Mouse (Mus musculus): ENCODE data around the gene Rab22a.
"Not testable (repeated sequence)": the region's sequence is repeated elsewhere in the genome, so short reads cannot be mapped to it uniquely, and the experiment has no call there.

The Rab22a gene

GRCm38 (mm10) chr2:173664736-173665135 is 5.2 kb downstream of the Rab22a start:
- in situ Hi-C loops (cut with MboI, MseI): loop anchor here (25.0 kb wide), 1 partner anchor 773 kb away; the partner anchor contains the start of gene Ctsz

- in situ Hi-C loops (cut with MboI, MseI): loop anchor here (25.0 kb wide), 1 partner anchor 772 kb away; the partner anchor contains the start of gene Ctsz
These were observed 5.7 kb downstream of the Rab22a start for GRCm38 (mm10) chr2:173665271-173665670.

GRCm38 (mm10) chr2:173666876-173667275 is 7.3 kb downstream of the Rab22a start:
- in situ Hi-C loops (cut with MboI, MseI): loop anchor here (25.0 kb wide), 1 partner anchor 770 kb away; the partner anchor contains the start of gene Ctsz

- in situ Hi-C loops (cut with MboI, MseI): loop anchor here (25.0 kb wide), 1 partner anchor 765 kb away; the partner anchor contains the start of gene Ctsz
These were observed 12.9 kb downstream of the Rab22a start for GRCm38 (mm10) chr2:173672328-173672896.

- in situ Hi-C loops (cut with MboI, MseI): loop anchor here (25.0 kb wide), 1 partner anchor 764 kb away; the partner anchor contains the start of gene Ctsz
These were observed 13.9 kb downstream of the Rab22a start for GRCm38 (mm10) chr2:173673469-173673868.

- in situ Hi-C loops (cut with MboI, MseI): no loop called here
These were observed 19.0 kb downstream of the Rab22a start for GRCm38 (mm10) chr2:173678593-173678992.

GRCm38 (mm10) chr2:173679217-173679616 is 19.7 kb downstream of the Rab22a start:
- in situ Hi-C loops (cut with MboI, MseI): no loop called here

- in situ Hi-C loops (cut with MboI, MseI): loop anchor here (5.0 kb wide), 1 partner anchor 47 kb away; no protein-coding TSS in a partner anchor
These were observed 20.6 kb downstream of the Rab22a start for GRCm38 (mm10) chr2:173680153-173680552.

GRCm38 (mm10) chr2:173682773-173683172 is 23.2 kb downstream of the Rab22a start:
- in situ Hi-C loops (cut with MboI, MseI): loop anchor here (5.0 kb wide), 1 partner anchor 45 kb away; no protein-coding TSS in a partner anchor

- in situ Hi-C loops (cut with MboI, MseI): no loop called here
These were observed 26.3 kb downstream of the Rab22a start for GRCm38 (mm10) chr2:173685781-173686361.

- in situ Hi-C loops (cut with MboI, MseI): no loop called here
These were observed 27.8 kb downstream of the Rab22a start for GRCm38 (mm10) chr2:173687363-173687762.

GRCm38 (mm10) chr2:173689835-173690234 is 30.3 kb downstream of the Rab22a start:
- in situ Hi-C loops (cut with MboI, MseI): no loop called here

- in situ Hi-C loops (cut with MboI, MseI): no loop called here
These were observed 32.2 kb downstream of the Rab22a start for GRCm38 (mm10) chr2:173691748-173692147.

- in situ Hi-C loops (cut with MboI, MseI): no loop called here
These were observed 33.1 kb downstream of the Rab22a start for GRCm38 (mm10) chr2:173692693-173693092.

- in situ Hi-C loops (cut with MboI, MseI): no loop called here
These were observed 39.3 kb downstream of the Rab22a start for GRCm38 (mm10) chr2:173698850-173699249.

GRCm38 (mm10) chr2:173702096-173702866 is 42.7 kb downstream of the Rab22a start:
- in situ Hi-C loops (cut with MboI, MseI): no loop called here

GRCm38 (mm10) chr2:173702867-173703237 is 43.3 kb downstream of the Rab22a start:
- in situ Hi-C loops (cut with MboI, MseI): no loop called here

- in situ Hi-C loops (cut with MboI, MseI): no loop called here
These were observed 46.4 kb downstream of the Rab22a start for GRCm38 (mm10) chr2:173705827-173706551.

- in situ Hi-C loops (cut with MboI, MseI): not testable (repeated sequence)
These were observed 48.1 kb downstream of the Rab22a start for GRCm38 (mm10) chr2:173707626-173708025.

- in situ Hi-C loops (cut with MboI, MseI): no loop called here
These were observed 50.6 kb downstream of the Rab22a start for GRCm38 (mm10) chr2:173710193-173710592.

GRCm38 (mm10) chr2:173712656-173713055 is 53.1 kb downstream of the Rab22a start:
- in situ Hi-C loops (cut with MboI, MseI): no loop called here

GRCm38 (mm10) chr2:173713241-173713640 is 53.7 kb downstream of the Rab22a start:
- in situ Hi-C loops (cut with MboI, MseI): no loop called here

Measured in regulatory T cell (primary cell).